Mouse (Mus musculus) hindbrain, postnatal 0 days (tissue): Measurements from ENCODE around the gene Dmtf1. TPM values are rescaled to one million over a fixed set of nuclear protein-coding genes. Genes with fewer than 3 reads are reported as not detected.

ENCODE experiments used
- ATAC-seq: fragments of 200-750 bp; cut with Nextera tagmentation; 2 replicates; pipeline ENCODE4 v1.8.0; 2017; ENCODE audit warnings: mild to moderate bottlenecking, moderate TSS enrichment, moderate library complexity
- DNase-seq: peaks from one replicate; pipeline ENCODE4 v3.0.0-alpha.2; 2015; ENCODE audit warnings: low spot score
- H3K27ac ChIP-seq: fragments of 300-500 bp; sonication (generic); 2 replicates; pipeline ENCODE4 v1.5.1; 2014; ENCODE audit warnings: mild to moderate bottlenecking
- H3K27me3 ChIP-seq: fragments of 300-500 bp; sonication (generic); 2 replicates; pipeline ENCODE4 v1.6.1; 2014; ENCODE audit warnings: low read length, mixed read lengths; ENCODE audit not compliant: insufficient read depth
- H3K36me3 ChIP-seq: fragments of 300-500 bp; sonication (generic); 2 replicates; pipeline ENCODE4 v1.6.1; 2014; ENCODE audit warnings: low read length, mixed read lengths; ENCODE audit not compliant: insufficient read depth
- H3K4me1 ChIP-seq: fragments of 300-500 bp; sonication (generic); 2 replicates; pipeline ENCODE4 v1.6.1; 2014; ENCODE audit warnings: antibody characterized with exemption, low read length, mixed read lengths; ENCODE audit not compliant: insufficient read depth
- H3K4me2 ChIP-seq: fragments of 300-500 bp; sonication (generic); 2 replicates; pipeline ENCODE4 v1.6.1; 2014; ENCODE audit warnings: low read depth, mild to moderate bottlenecking, low read length, moderate library complexity, mixed read lengths
- H3K4me3 ChIP-seq: fragments of 300-500 bp; sonication (generic); 2 replicates; pipeline ENCODE4 v1.5.1; 2014; ENCODE audit warnings: low read length
- H3K9ac ChIP-seq: fragments of 300-500 bp; sonication (generic); replicated peaks from 2 replicates; pipeline ENCODE4 v1.6.1; 2014; ENCODE audit warnings: mild to moderate bottlenecking, low read length, moderate library complexity, mixed read lengths
- H3K9me3 ChIP-seq: fragments of 300-500 bp; sonication (generic); 2 replicates; pipeline ENCODE4 v1.6.1; 2016; ENCODE audit warnings: low read length, mixed read lengths
- CTCF ChIP-seq: IDR thresholded peaks from 2 replicates; pipeline ENCODE4 v1.5.1; 2016; ENCODE audit warnings: antibody characterized with exemption, control low read depth, low read depth
- WGBS: fragments of 180-500 bp; shearing (Covaris S2); extraction: QIAGEN DNeasy Blood & Tissue Kit; methylation state at CpG from one replicate; pipeline ENCODE4 v1.1.7; 2014; 5-methylcytosine and 5-hydroxymethylcytosine counted together
- polyA plus RNA-seq: library from polyadenylated mRNA; unstranded; fragments of >200 nt; fragmentation: Nextera tagmentation; extraction: Ambion mirVana; gene quantifications from 2 replicates; pipeline ENCODE4 v1.2.1, GENCODE M21; 2015
- total RNA-seq: library from RNA; depleted of rRNA; stranded (reverse); fragments of >200 nt; gene quantifications from 2 replicates; pipeline ENCODE4 v1.2.3, GENCODE M21; 2014; rRNA removed

Gene Dmtf1
- total and polyA plus RNA-seq, 2 experiments from 2014 or later: 28.4 to 44.2 TPM

- Histone ChIP-seq H3K4me2 (no peak overlapping the region), H3K9ac (no peak overlapping the region), H3K36me3 (no peaks in the 10 kb centered on the region), H3K4me3 (no peak overlapping the region), H3K9me3 (no peaks in the 10 kb centered on the region), H3K4me1 (no peaks in the 10 kb centered on the region), H3K27ac (no peak overlapping the region), H3K27me3 (no peaks in the 10 kb centered on the region)
- ATAC-seq: no peak
- TF ChIP-seq CTCF: no peak
- no peak for DNase-seq
Measured at GRCm38 (mm10) chr5:9079773-9080501, 81.6 kb downstream of the Dmtf1 start.

- TF ChIP-seq CTCF: peak; percentile 64
- Histone ChIP-seq H3K4me1 (no peaks in the 10 kb centered on the region), H3K4me3 (no peak overlapping the region), H3K4me2 (no peak overlapping the region), H3K27me3 (no peaks in the 10 kb centered on the region), H3K27ac (no peak overlapping the region), H3K36me3 (no peaks in the 10 kb centered on the region), H3K9ac (no peak overlapping the region), H3K9me3 (no peaks in the 10 kb centered on the region)
- DNase-seq (peak; percentile 72), ATAC-seq (peak; percentile 80)
- 28% methylated on average over 5 of the region's 5 CpGs for WGBS
Measured at GRCm38 (mm10) chr5:9073177-9073854, 88.3 kb downstream of the Dmtf1 start.

- no peak for TF ChIP-seq CTCF
- Histone ChIP-seq H3K9ac (no peak overlapping the region), H3K9me3 (no peaks in the 10 kb centered on the region), H3K27me3 (no peaks in the 10 kb centered on the region), H3K36me3 (no peaks in the 10 kb centered on the region), H3K27ac (no peak overlapping the region), H3K4me1 (no peaks in the 10 kb centered on the region), H3K4me3 (no peak overlapping the region), H3K4me2 (no peak overlapping the region)
- DNase-seq: no peak
- ATAC-seq: no peak
- WGBS: 88% methylated on average over 3 of the region's 3 CpGs
Measured at GRCm38 (mm10) chr5:9071360-9071759, 90.2 kb downstream of the Dmtf1 start.

GRCm38 (mm10) chr5:9069599-9070209 lies 91.9 kb downstream of the Dmtf1 start:
- ATAC-seq (0 out of 2 replicates have a peak, but pooled peaks have one; percentile 45), DNase-seq (no peak)
- H3K4me3 ChIP-seq: no peak overlapping the region
- H3K27me3 ChIP-seq: no peaks in the 10 kb centered on the region
- no peaks in the 10 kb centered on the region for H3K36me3 ChIP-seq
- H3K4me1 ChIP-seq: no peaks in the 10 kb centered on the region
- no peak for TF ChIP-seq CTCF
- H3K27ac ChIP-seq: no peak overlapping the region
- no peaks in the 10 kb centered on the region for H3K9me3 ChIP-seq
- H3K9ac ChIP-seq: no peak overlapping the region
- WGBS: 78% methylated on average over 6 of the region's 6 CpGs
- H3K4me2 ChIP-seq: no peak overlapping the region

GRCm38 (mm10) chr5:9068886-9069285 lies 92.7 kb downstream of the Dmtf1 start:
- Histone ChIP-seq H3K9ac (no peak overlapping the region), H3K9me3 (no peaks in the 10 kb centered on the region), H3K27me3 (no peaks in the 10 kb centered on the region), H3K27ac (no peak overlapping the region), H3K4me2 (no peak overlapping the region), H3K4me3 (no peak overlapping the region), H3K36me3 (no peaks in the 10 kb centered on the region), H3K4me1 (no peaks in the 10 kb centered on the region)
- peak; percentile 66 for DNase-seq
- no peak for TF ChIP-seq CTCF
- peak; percentile 67; the same call in 1 of the 2 replicates for ATAC-seq
- 31% methylated on average over 2 of the region's 2 CpGs for WGBS

Other genes starting within 250 kb of the Dmtf1 start
- gene Crot, start 164.5 kb downstream of the Dmtf1 start, total RNA-seq: 18.3 and 20.7 TPM in 2 replicates
- 26.0 and 30.3 TPM in 2 replicates for gene Crot, start 164.5 kb downstream of the Dmtf1 start, polyA plus RNA-seq
- gene Tmem243, start 61.1 kb downstream of the Dmtf1 start, total RNA-seq: 5.3 and 6.2 TPM in 2 replicates
- gene Tmem243, start 61.1 kb downstream of the Dmtf1 start, polyA plus RNA-seq: 14.9 and 15.7 TPM in 2 replicates
- 35.2 and 38.1 TPM in 2 replicates for gene 9330182L06Rik, start 104.3 kb upstream of the Dmtf1 start, total RNA-seq
- 25.2 and 25.5 TPM in 2 replicates for gene 9330182L06Rik, start 104.3 kb upstream of the Dmtf1 start, polyA plus RNA-seq